Mouse (Mus musculus): ENCODE measurements around the gene Slc1a5.
A peak's percentile ranks its signal among the peaks of the same experiment; 100 is the strongest.

- TF ChIP-seq CTCF (conservative IDR thresholded peaks at IDR 0.05 in 1 of 2, IDR thresholded peaks at IDR 0.05 in 1 of 2; ENCODE audit: low read depth in 2 of 2, low read length in 2 of 2) (peak; percentile 62 to 63; a peak in 3 of 4 replicates), POLR2A (IDR thresholded peaks at IDR 0.05; ENCODE audit: low read depth, low read length) (no peak), USF1 (IDR thresholded peaks at IDR 0.05; ENCODE audit: low read depth, low read length) (no peak), E2F4 (IDR thresholded peaks at IDR 0.05; ENCODE audit: insufficient replicate concordance, low read depth, low read length) (no peak), TCF12 (IDR thresholded peaks at IDR 0.05; ENCODE audit: low read depth, low read length) (no peak), MEF2A (IDR thresholded peaks at IDR 0.05; ENCODE audit: borderline replicate concordance, low read depth, low read length) (no peak), UBTF (IDR thresholded peaks at IDR 0.05; ENCODE audit: low read depth, low read length) (no peak), SIN3A (IDR thresholded peaks at IDR 0.05; ENCODE audit: low read length) (no peak), MYC (IDR thresholded peaks at IDR 0.05; ENCODE audit: low read depth, low read length) (no peak), POLR2AphosphoS2 (IDR thresholded peaks at IDR 0.05; ENCODE audit: low read depth, low read length) (no peak), CHD1 (IDR thresholded peaks at IDR 0.05; ENCODE audit: low read depth, low read length) (no peak), JUND (conservative IDR thresholded peaks at IDR 0.05; ENCODE audit: low read depth, low read length) (no peak), PAX5 (IDR thresholded peaks at IDR 0.05; ENCODE audit: low read length) (no peak)
These were observed 28.6 kb downstream of the Slc1a5 start for GRCm38 (mm10) chr7:16809739-16810138.
